Mouse (Mus musculus) layer of hippocampus, adult 2 months (tissue): ENCODE measurements at regions not wholly inside any gene's neighbourhood (a gene's known extent, or its start where the extent isn't known, plus 50 kb on each side); places are given as distances from the start of the nearest gene placed in this dataset.

ENCODE experiments used
- DNase-seq, 2 experiments: peaks; one replicate each; pipeline ENCODE4 v3.0.0; 2022; ENCODE audit warnings: low spot score in 2 of 2
- H3K27ac ChIP-seq: fragments of 200-600 bp; 2 replicates; pipeline ENCODE4 v1.8.1; 2022
- H3K4me3 ChIP-seq: fragments of 200-600 bp; 2 replicates; pipeline ENCODE4 v1.8.1; 2022; ENCODE audit warnings: mild to moderate bottlenecking
- CTCF ChIP-seq: fragments of 200-600 bp; conservative IDR thresholded peaks from 2 replicates; pipeline ENCODE4 v1.8.1; 2022; ENCODE audit warnings: antibody characterized with exemption, mild to moderate bottlenecking, moderate library complexity

GRCm38 (mm10) chr5:51750456-51750855 lies 182.9 kb upstream of the Ppargc1a start:
- no peak overlapping the region for H3K27ac ChIP-seq
- no peak for DNase-seq
- no peak overlapping the region for H3K4me3 ChIP-seq
- no peak for TF ChIP-seq CTCF

- TF ChIP-seq CTCF, result no peak
- Histone ChIP-seq H3K4me3 (no peak overlapping the region), H3K27ac (no peak overlapping the region; the same call in 1 of the 2 replicates)
- no peak for DNase-seq
Measured at GRCm38 (mm10) chr5:51740893-51741292, 173.4 kb upstream of the Ppargc1a start.

- H3K4me3 ChIP-seq, result no peak overlapping the region
- no peak for TF ChIP-seq CTCF
- no peak overlapping the region for H3K27ac ChIP-seq
- no peak for DNase-seq
Measured at GRCm38 (mm10) chr5:51730241-51730640, 162.7 kb upstream of the Ppargc1a start.

GRCm38 (mm10) chr5:51729771-51730170 lies 162.2 kb upstream of the Ppargc1a start:
- TF ChIP-seq CTCF, result no peak
- DNase-seq, result no peak
- no peak overlapping the region for H3K4me3 ChIP-seq
- no peak overlapping the region for H3K27ac ChIP-seq

- Histone ChIP-seq H3K27ac (no peak overlapping the region), H3K4me3 (no peak overlapping the region)
- DNase-seq, result no peak
- no peak for TF ChIP-seq CTCF
Measured at GRCm38 (mm10) chr5:51726762-51727161, 159.2 kb upstream of the Ppargc1a start.

- H3K27ac ChIP-seq, result no peak overlapping the region; the same call in 1 of the 2 replicates
- TF ChIP-seq CTCF, result no peak
- no peak for DNase-seq
- H3K4me3 ChIP-seq, result no peak overlapping the region
Measured at GRCm38 (mm10) chr5:51718911-51719310, 151.4 kb upstream of the Ppargc1a start.

GRCm38 (mm10) chr5:51718451-51718850 lies 150.9 kb upstream of the Ppargc1a start:
- TF ChIP-seq CTCF, result no peak
- no peak for DNase-seq
- H3K4me3 ChIP-seq, result no peak overlapping the region
- no peak overlapping the region; the same call in 1 of the 2 replicates for H3K27ac ChIP-seq

- no peak for TF ChIP-seq CTCF
- no peak for DNase-seq
- H3K4me3 ChIP-seq, result no peak overlapping the region
- H3K27ac ChIP-seq, result no peak overlapping the region
Measured at GRCm38 (mm10) chr5:51711860-51712560, 144.5 kb upstream of the Ppargc1a start.

- Histone ChIP-seq H3K27ac (no peak overlapping the region), H3K4me3 (no peak overlapping the region)
- no peak for TF ChIP-seq CTCF
- no peak for DNase-seq
Measured at GRCm38 (mm10) chr5:51710664-51711063, 143.1 kb upstream of the Ppargc1a start.

GRCm38 (mm10) chr5:51709447-51709991 lies 142.0 kb upstream of the Ppargc1a start:
- TF ChIP-seq CTCF, result no peak
- no peak overlapping the region for H3K27ac ChIP-seq
- no peak overlapping the region for H3K4me3 ChIP-seq
- DNase-seq, result peak in 1 of 2 experiments; percentile 9

- peak in 1 of 2 experiments; percentile 18 for DNase-seq
- Histone ChIP-seq H3K4me3 (no peak overlapping the region), H3K27ac (peak overlapping the region; percentile 70)
- no peak for TF ChIP-seq CTCF
Measured at GRCm38 (mm10) chr5:51679884-51680283, 112.4 kb upstream of the Ppargc1a start.

GRCm38 (mm10) chr5:51671190-51671589 lies 103.7 kb upstream of the Ppargc1a start:
- no peak overlapping the region for H3K27ac ChIP-seq
- H3K4me3 ChIP-seq, result no peak overlapping the region
- TF ChIP-seq CTCF, result no peak
- DNase-seq, result no peak

GRCm38 (mm10) chr5:51665241-51665640 lies 97.7 kb upstream of the Ppargc1a start:
- no peak for DNase-seq
- no peak for TF ChIP-seq CTCF
- H3K27ac ChIP-seq, result no peak overlapping the region

More at GRCm38 (mm10) chr5:51665241-51665640, 97.7 kb upstream of the Ppargc1a start:
- H3K4me3 ChIP-seq, result no peak overlapping the region
